Mouse (Mus musculus): Measurements from ENCODE around the gene Lrsam1.
A peak's percentile ranks its signal among the peaks of the same experiment; 100 is the strongest.

Gene Lrsam1

DNA sequence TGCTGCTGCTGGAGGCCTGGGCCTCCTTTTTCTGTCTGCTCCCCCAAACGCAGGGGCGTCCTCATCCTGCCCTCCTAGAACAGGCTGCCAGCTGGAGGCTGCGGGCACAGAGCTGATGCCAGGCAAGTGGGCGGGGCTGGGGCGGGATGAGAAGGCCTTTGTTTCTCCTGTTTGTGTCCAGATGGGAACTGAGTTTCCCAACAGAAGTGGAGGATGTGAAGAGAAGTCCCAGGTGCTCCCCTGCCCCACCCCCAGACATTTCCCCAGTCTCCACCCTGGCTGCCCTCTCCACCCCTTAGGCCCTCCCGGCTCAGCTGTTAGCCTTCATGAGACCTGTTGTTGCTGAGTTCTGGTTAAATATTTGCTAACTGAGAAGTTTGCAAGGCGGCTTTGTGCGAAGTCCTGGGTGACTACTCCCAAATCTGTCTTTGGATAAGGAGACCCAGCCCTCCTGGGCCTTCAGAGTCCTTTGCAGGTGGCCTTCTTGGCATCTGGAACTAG, 65.8 kb downstream of the Lrsam1 start:
- DNase-seq (ENCODE audit: low spot score), result peak; percentile 85

DNA sequence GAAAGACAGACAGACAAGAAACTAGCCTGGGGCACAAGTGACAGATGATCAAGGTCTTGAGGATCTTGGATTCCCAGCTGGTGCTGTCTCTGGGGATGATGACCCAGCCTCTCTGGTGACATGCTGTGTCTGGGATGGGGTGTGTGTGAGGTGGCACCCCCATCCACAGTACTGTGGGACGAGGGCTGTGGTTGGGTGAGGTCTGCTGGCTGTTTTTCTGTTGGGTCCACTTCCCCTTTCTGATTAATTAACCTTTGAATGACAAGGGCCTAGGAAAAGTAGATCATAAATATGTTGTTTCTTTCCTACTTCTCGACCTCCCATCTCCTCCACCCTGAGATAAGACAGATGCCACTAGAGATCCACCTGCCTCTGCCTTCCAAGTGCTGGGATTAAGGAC, 67.3 kb downstream of the Lrsam1 start:
- no peak for DNase-seq (ENCODE audit: low spot score)

DNA sequence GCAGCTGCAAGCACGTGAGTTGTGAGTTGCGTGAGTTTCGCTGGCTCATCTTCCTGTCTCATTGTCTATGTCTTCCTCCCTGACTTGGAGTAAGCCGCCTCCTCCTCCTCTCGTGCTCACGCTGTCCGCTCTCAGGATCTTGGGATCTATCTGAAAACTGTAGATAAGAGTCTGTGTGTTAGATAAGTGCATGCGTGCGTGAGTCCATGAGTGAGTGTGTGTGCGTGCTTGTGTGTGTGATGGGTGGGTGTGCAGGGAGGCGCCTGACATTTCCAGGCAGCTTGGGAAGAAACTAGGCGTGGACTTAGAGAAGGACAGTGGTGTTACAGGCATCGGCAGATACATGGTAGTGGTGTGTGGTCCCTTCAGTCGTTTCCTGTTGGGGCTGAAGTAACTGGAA, 68.9 kb downstream of the Lrsam1 start:
- peak; percentile 36 for DNase-seq (ENCODE audit: low spot score)

DNA sequence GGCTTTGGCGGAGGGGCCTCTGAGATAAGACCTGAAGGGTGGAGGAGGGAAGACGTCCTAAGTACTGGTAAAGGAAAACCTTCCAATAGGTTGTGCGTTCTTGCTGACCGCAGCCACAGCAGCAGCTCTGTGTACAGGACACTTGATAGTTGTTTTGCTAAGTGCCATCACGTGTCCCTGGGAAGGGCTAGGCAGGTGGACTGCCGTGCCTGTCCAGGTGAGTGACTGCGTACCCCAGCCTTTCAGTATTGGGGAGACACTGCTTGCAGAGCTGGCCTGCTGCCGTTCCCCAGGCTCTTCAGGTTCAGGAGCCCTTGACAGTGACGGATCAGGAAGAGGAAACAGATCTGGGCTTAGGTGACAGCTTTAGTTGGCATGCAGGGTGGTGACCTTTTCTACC, 70.1 kb downstream of the Lrsam1 start:
- no peak for DNase-seq (ENCODE audit: low spot score)

DNA sequence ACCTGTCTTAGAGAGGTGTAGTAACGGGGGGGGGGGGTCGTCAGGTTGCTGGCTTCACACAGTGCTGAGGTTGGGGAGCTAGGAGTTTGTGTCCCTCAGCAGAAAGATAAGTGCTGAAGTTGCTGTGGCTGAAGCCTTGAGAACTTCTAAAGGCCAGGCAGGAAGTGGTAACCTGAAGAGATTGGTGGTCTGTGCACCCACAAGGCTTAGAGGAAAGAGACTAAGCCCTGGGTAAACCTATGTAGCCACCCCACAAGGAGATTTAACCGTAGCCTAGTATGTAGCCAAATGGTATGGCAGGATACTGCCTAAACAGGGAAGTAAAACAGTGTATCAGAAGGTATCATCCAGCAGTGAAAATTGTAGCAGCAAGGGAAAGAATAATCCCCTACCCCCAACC, 71.1 kb downstream of the Lrsam1 start:
- no peak for DNase-seq (ENCODE audit: low spot score)

DNA sequence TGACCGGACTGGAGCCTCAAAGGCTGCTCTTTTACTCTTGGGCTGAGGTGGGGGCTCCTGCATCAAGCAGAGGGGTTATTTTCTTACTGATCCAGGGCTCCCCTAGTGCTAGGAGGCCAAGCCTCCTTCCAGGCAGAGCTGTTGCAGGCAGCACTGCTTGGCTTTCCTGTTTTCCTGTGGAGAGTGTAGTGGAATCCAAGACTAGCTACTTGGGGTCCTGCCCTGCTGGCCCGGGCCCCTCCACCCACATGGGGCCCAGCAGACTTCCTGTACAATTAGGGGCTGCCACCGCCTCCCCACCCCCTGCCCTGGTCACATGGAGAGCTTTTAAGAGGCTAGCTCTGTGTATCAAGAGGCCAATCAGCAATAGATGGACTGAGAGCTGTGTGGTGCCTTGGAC, 72.9 kb downstream of the Lrsam1 start:
- DNase-seq (ENCODE audit: low spot score), result no peak

DNA sequence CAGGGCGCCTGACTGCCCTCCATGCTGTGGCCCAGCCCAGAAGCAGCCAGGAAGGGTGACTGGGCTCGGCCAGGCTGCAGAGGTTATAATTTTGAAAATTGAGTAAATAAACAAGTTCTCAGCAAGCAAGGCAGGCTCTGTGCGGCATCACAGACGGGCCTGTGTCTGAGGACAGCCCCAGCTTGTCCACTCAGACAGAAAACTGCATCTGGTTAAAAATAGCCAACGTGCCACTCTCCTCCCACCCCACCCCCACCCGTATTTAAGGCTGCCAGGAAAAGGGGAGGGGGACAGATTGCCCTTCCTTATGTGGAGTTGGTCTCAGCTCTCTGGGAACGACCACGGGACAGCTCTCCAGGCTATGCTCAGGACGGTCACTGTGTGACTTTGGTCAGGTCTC, 73.4 kb downstream of the Lrsam1 start:
- no peak for DNase-seq (ENCODE audit: low spot score)

DNA sequence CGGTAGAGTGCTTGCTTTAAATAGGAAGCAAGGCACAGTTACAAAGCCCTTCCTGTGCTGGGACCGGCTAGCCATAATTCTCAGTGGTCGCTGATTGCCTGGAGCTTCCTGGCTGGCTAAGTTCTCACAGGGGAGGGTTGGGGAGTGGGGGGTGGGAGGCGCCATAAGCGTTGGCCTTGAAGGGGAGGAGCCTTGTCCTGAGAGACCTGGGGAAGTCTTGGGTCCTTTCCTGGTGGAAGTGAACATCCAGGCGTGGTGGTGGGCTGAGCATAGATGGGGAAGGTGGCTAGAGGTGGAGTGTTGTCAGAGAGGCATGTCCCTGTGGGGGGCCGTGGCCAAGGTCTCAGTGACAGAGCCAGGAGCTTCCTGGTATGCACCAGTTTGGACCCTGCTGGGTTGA, 76.7 kb downstream of the Lrsam1 start:
- DNase-seq (ENCODE audit: low spot score), result peak; percentile 33

DNA sequence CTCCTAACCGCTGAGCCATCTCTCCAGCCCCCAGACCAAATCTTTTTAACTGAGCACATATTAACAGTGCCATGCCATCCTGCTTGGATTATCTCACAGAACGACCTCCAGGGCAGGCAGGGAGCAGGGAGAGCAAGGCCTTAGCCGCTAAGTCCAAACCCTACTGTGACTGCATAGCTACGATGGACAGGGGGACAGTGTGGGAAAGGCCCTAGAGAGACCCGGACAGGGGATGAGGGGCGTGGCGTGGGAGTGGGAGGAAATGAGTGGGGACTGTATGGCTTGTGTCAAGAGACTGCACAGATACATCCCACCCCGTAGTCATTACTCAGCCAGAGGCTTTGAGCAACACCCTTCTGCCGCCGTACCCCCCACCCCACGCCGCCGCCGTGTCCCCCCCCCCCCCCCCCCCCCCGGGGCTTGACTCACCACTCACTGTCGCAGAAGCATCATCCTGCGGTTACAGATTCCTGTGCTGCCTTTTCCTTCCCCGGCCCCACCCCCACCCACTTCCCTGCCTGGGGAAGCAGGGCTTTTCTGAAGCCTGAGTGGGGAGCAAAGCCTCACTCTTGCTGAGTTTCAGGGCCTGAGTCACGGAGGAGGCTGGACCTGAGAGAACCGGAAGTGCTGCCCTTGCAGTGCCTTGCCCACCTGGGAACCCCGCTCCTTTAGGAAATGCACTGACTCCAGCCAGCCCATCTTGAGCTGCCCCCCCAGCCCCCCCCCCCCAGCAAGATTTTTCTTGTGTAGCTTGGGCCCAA, 79.0 kb downstream of the Lrsam1 start:
- DNase-seq (ENCODE audit: low spot score), result peak; percentile 32

DNA sequence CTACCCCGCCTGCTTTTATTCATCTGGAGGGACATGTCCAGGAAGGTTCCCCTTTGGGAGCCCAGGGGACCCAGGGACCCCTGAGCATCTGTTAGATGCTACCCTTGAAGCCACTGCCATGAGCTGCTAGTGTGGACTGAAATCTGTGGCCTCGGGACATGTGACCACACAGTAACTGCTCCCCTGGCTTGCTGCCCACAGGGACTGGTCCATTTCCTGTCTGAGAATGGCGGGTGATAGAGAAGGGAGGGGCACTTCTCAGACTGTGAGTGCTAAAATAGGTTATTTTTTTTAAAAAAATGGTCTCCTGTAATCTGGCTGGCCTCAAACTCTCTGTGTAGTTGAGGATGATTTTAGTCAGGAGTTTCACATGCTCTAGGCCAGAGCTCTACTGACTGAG, 79.7 kb downstream of the Lrsam1 start:
- DNase-seq (ENCODE audit: low spot score), result no peak

DNA sequence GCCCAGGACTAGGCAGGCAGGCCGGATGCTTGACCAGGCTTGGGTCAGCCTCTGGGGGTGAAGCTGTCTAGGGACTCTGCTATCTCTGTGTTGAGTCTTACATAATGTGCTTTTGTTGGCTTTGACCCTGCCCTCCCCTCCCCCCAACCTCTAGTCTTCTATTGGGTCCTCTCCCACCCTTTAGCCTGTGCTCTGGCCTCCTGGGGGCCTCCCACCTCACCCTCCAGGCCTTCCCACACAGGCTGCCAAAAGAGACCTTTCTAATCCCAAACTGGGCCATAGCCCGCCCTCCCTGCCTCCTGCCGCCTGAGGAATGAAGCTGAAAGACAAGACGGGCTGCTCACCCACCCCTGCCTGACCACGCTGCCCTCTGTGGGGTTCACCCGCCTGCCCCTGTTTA, 80.4 kb downstream of the Lrsam1 start:
- no peak for DNase-seq (ENCODE audit: low spot score)

DNA sequence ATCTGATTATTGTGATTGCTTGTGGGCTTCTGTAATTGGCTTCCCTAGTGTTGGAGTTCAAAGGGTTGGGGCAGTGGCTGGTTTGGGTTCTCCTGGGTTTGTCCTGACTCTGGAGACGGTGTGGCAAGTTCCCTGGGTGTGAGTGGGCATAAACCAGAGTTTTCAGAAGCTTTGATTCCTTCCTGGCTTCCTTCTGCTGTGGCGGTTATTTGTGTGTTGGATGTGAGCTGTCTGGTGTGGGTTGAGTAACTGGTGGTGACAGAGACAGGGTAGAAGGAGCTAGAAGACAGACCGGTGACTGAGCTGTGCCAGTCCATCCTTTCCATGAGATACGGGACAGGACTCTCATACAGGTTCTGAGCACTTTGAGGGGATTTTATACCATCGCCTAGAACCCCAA, 81.8 kb downstream of the Lrsam1 start:
- DNase-seq (ENCODE audit: low spot score), result no peak

DNA sequence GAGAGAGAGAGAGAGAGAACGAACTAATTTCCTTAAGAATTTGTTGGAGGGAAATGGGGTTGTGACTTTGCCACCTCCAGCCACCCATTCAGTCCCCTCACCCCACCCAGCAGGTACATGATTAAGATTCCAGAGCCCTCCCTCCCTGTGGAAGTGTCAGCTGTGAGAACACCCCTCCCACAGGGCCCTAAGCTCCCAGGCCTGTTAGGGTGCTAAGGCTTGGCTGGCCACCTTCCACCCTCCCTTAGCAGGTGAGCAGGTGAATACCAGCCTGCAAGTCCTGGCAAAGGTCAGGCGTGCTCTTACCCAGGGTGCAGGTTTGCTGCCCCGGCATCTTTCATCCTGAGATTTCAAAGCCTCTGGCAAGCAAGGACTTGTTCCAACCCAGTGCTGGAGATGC, 83.0 kb downstream of the Lrsam1 start:
- no peak for DNase-seq (ENCODE audit: low spot score)

DNA sequence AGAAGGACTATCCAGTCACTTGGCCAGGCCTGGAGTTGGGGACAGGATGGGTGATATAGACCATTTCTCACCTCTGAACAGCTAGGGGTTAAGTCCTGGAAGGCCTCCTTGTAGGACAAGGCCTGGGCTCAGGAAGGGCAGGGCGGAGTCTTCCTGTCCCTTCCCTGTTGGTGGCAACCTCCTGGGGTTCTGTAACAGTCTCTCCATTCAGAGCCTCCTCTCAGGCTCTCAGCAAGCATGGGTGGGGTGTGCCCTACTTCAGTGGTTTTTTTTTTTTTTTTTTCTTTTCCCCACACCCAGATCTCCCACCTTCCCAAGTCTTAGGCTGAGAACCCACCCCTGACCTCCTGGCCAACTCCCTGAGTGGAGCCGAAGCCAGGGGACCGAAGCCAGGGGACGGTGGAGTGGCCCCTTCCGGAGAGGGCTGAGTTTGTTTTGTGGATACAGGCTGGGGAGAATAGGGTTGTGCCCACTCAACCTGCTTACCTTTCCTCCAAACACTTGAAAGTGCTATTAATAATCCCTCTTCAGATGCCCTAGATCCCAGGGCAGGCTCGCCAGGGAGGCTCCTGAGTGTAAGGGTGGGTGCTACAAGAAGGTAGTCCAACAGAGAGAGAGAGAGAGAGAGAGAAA, 83.5 kb downstream of the Lrsam1 start:
- DNase-seq (ENCODE audit: low spot score), result no peak

DNA sequence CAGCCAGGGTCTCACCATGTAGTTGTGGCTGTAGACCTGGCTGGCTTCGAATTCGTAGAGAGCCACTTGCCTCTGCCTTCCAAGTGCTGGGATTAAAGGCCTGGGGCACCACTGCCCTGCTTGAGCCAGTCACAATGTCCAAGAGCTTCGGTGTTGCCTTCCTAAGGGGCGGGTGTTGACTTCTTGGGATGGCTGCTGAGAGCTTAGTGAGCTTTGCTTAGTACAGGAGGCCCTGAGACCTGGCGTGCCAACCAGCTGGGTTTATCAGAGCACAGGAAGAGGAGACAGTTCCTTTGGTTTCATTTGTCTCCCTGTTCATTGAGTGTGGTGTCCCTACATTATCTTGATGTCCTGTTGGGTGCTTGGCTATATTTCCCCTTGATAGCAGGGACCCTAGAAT, 84.1 kb downstream of the Lrsam1 start:
- DNase-seq (ENCODE audit: low spot score), result no peak

DNA sequence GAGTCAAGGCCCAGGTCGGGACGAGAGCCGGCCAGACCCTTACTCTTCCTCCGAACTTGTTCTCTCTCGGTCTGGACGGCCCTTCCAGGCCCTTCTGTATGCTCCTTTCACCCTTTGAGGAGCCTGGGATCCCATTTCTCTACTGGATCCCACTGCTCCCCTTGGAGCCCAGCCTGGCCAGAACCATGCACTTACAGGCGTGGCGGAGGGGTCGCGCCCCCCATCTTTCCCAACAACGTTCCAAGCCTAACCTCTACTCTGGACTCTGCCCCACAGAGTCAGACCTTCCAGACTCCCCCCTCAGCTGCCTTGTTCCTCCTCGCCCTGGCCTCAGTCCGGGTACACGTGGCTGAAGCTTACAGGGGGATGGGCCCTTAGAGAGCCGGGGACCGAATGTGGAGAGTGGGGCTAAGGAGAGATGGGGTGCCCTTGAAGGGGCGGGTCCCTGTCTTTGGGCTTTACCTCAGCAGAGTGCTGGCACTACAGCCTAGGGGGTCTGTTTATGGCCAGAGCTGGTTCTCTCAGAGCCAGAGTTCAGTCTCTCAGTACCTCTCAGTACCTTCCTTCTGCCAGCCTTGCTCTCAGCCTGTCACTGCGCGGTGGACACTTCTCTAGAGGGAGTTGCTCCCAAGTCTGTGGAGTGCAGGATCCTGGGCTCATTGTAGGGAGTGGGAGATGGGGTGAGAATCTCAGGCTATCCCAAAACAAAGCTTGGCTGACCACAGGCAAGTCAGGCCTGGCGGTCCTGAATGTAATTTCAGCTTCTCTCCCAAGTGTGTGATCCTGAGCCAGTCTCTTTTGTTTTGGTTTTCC, 84.7 kb downstream of the Lrsam1 start:
- peak; percentile 75 for DNase-seq (ENCODE audit: low spot score)

DNA sequence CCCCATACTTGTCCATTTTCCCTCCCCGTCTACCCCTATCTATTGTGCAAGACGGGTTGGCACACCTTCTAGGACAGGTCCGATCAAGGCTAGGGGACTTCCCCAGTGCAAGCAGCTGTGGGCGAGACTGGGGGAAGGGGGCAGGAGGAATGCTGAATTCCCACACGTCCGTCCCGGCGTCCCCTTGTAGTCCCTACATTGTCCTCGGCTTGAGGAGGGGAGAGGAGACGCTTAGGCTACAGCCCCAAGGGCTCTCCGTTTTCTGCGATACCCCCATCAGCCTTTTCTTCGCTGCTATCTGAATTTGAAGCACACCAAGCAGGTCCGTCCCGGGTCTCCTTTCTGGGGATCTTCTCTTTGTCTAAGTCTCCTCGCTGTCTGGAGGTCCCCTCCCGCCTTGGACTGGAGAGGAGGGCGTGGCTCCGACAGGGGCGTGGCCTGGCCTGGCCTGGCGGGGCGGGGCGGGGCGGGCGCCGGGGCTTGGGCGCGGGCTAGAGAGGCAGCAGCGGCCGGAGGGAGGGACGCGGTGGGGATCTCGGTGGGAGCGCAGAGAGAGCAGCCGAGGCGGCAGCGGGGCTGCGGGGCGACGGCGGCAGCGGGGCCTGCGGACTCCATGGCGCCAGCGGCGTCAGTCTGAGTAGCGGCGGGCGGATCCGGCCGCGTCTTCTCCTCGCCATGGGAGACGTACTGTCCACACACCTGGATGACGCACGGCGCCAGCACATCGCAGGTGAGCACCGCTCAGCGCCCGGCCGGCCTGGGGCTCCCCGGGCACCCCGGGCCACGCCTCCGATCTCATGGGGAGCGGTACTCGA, 85.5 kb downstream of the Lrsam1 start, which contains the start of gene Fam129b:
Fam129b (plus strand) TSS at position 440 of the 815 bp plus-strand sequence.
- peak; percentile 96 for DNase-seq (ENCODE audit: low spot score)

Data from yolk sac, embryonic 10.5 days (tissue).